Mouse (Mus musculus) heart, adult 9 months (tissue): ENCODE measurements around the gene Ankrd10.
"Not testable (repeated sequence)": the region's sequence is repeated elsewhere in the genome, so short reads cannot be mapped to it uniquely, and the experiment has no call there.

Experiments
- DNase-seq, 2 experiments: peaks; one replicate each; pipeline ENCODE4 v3.0.0; 2022; ENCODE audit warnings: low spot score in 2 of 2

The Ankrd10 gene

GRCm38 (mm10) chr8:11614126-11614835 lies 21.3 kb downstream of the Ankrd10 start:
- DNase-seq, result peak in 1 of 2 experiments; percentile 30

GRCm38 (mm10) chr8:11608848-11609247 lies 26.7 kb downstream of the Ankrd10 start:
- no peak for DNase-seq

GRCm38 (mm10) chr8:11602006-11602680 lies 33.4 kb downstream of the Ankrd10 start:
- DNase-seq, result peak; percentile 32 to 52

- no peak for DNase-seq
These were observed 35.1 kb downstream of the Ankrd10 start for GRCm38 (mm10) chr8:11600301-11600951.

GRCm38 (mm10) chr8:11593222-11593884 lies 42.2 kb downstream of the Ankrd10 start:
- DNase-seq, result no peak

GRCm38 (mm10) chr8:11592296-11592695 lies 43.3 kb downstream of the Ankrd10 start:
- DNase-seq, result no peak

GRCm38 (mm10) chr8:11591837-11592236 lies 43.7 kb downstream of the Ankrd10 start:
- no peak for DNase-seq

- no peak for DNase-seq
These were observed 49.2 kb downstream of the Ankrd10 start for GRCm38 (mm10) chr8:11586374-11586745.

GRCm38 (mm10) chr8:11585513-11586373 lies 49.8 kb downstream of the Ankrd10 start:
- DNase-seq, result no peak

- peak; percentile 19 to 30 for DNase-seq
These were observed 59.8 kb downstream of the Ankrd10 start for GRCm38 (mm10) chr8:11575604-11576384.

- DNase-seq, result no peak
These were observed 60.5 kb downstream of the Ankrd10 start for GRCm38 (mm10) chr8:11574911-11575603.

GRCm38 (mm10) chr8:11572428-11572827 lies 63.1 kb downstream of the Ankrd10 start:
- DNase-seq, result no peak

- DNase-seq, result no peak
These were observed 63.6 kb downstream of the Ankrd10 start for GRCm38 (mm10) chr8:11571950-11572349.

- DNase-seq, result no peak
These were observed 64.8 kb downstream of the Ankrd10 start for GRCm38 (mm10) chr8:11570742-11571141.

- no peak for DNase-seq
These were observed 66.1 kb downstream of the Ankrd10 start for GRCm38 (mm10) chr8:11569260-11570097.

- DNase-seq, result not testable (repeated sequence)
These were observed 67.4 kb downstream of the Ankrd10 start for GRCm38 (mm10) chr8:11568193-11568592.

GRCm38 (mm10) chr8:11564721-11565120 lies 70.8 kb downstream of the Ankrd10 start:
- no peak for DNase-seq

- no peak for DNase-seq
These were observed 71.3 kb downstream of the Ankrd10 start for GRCm38 (mm10) chr8:11564236-11564635.
